Mouse (Mus musculus): Measurements from ENCODE around the gene Gdf11.

DNA sequence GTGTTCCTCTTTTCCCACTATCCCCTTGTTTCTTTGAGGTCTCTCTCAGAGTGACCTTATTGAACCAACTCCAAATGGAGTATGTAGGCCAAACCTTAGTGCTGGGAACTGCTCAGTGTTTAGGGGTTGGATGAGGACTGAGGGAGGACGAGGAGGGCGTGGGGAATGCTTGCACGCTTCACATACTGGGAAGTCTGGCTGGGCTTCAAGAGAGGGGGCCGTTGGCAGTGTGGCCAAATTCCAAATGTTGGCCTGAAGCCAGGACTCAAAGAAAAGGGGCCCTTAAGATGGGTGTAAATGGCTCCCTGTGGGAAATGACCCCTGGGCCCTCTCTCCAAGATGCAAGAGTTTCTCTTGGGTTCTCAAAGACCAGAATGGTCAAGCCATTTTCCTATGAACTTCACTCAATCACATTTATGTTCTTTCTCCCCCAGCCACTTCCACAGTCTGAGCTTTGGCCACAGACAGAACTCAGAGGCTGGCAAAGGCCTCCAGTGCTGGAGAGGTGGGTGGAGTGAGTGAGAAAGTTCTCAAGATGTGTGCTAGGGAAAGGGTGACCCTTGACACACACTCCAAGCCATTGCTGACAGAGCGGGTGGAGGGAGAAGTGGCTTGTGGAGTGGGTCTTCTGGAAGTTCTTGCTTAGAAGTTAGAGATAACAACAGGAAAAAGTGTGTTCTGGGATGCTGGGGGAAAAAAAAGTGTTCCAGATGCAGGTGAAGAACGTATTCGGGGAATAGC, 38.3 kb upstream of the Gdf11 start:
- TF ChIP-seq CTCF (IDR thresholded peaks at IDR 0.05; ENCODE audit: control insufficient read depth, insufficient read depth, low read length) (no peak), POLR2A (IDR thresholded peaks at IDR 0.05; ENCODE audit: borderline replicate concordance, control insufficient read depth, low read depth, low read length) (no peak)
